ENCODE assay signal across 9 mouse cellular contexts in genomic region chr2:173339211-173339610, GRCm38 (mm10).
DNase-seq lines count a peak whose midpoint lies in the region; ATAC-seq and TF ChIP-seq lines count a peak whose summit lies in the region.
"Had no signal": no experiment of that assay in that cellular context is flagged by ENCODE, and none has a peak within 500 bp of the region (broad histone marks: within the 10 kb centered on the region; RNA-seq: fewer than 3 reads in every experiment).

No protein-coding gene starts in this region.

- peaks cover 3% of the 10 kb centered on the region for H3K9me3 ChIP-seq in heart, embryonic 12.5 days (replicated peaks)
- peaks cover 3% of the 10 kb centered on the region; the same call in 1 of the 2 replicates for H3K9me3 ChIP-seq in lung, embryonic 14.5 days (ENCODE audit: low read depth, low read length)
- peaks cover 3% of the 10 kb centered on the region; the same call in 1 of the 2 replicates for H3K9me3 ChIP-seq in limb, embryonic 13.5 days

- no peak for DNase-seq in heart, adult 8-10 months (ENCODE audit: low spot score)
- DNase-seq in lung, embryonic 14.5 days: no peak
- no peak for DNase-seq in lung, postnatal 36 days
- peak; percentile 28 for DNase-seq in ES-CJ7 (ENCODE audit: low read depth, low spot score)
- DNase-seq in gastrocnemius, postnatal 4 days (ENCODE audit: low spot score in 2 of 2): no peak
- DNase-seq in urinary bladder, postnatal 4 days (ENCODE audit: low spot score in 2 of 2): no peak
- DNase-seq: lung, adult 2 months had no signal

- 69% methylated on average over 3 of the region's 3 CpGs for WGBS in heart, embryonic 12.5 days
- 74% methylated on average over 3 of the region's 3 CpGs for WGBS in lung, embryonic 14.5 days
- WGBS in limb, embryonic 13.5 days: 49% methylated on average over 3 of the region's 3 CpGs

- H3K4me1 ChIP-seq in heart, embryonic 12.5 days (replicated peaks): peaks cover 69% of the 10 kb centered on the region
- peaks cover 57% of the 10 kb centered on the region for H3K4me1 ChIP-seq in lung, embryonic 14.5 days (ENCODE audit: insufficient read depth)
- peaks cover 95% of the 10 kb centered on the region for H3K4me1 ChIP-seq in limb, embryonic 13.5 days

- no peak for ATAC-seq in heart, embryonic 12.5 days (ENCODE audit: insufficient number of reproducible peaks, low FRiP score)
- no peak for ATAC-seq in lung, embryonic 14.5 days (ENCODE audit: insufficient read depth)
- ATAC-seq in limb, embryonic 13.5 days (ENCODE audit: low FRiP score, low read depth): no peak

- no peaks in the 10 kb centered on the region for H3K36me3 ChIP-seq in heart, embryonic 12.5 days
- no peaks in the 10 kb centered on the region for H3K36me3 ChIP-seq in lung, embryonic 14.5 days (ENCODE audit: insufficient read depth)
- no peaks in the 10 kb centered on the region for H3K36me3 ChIP-seq in limb, embryonic 13.5 days

- 0 out of 2 replicates have a peak overlapping the region, but pooled peaks have one; percentile 40 for H3K9ac ChIP-seq in heart, embryonic 12.5 days
- H3K9ac ChIP-seq in lung, embryonic 14.5 days: no peak overlapping the region
- H3K9ac ChIP-seq in limb, embryonic 13.5 days: no peak overlapping the region

- no peak overlapping the region for H3K4me3 ChIP-seq in heart, embryonic 12.5 days
- no peak overlapping the region for H3K4me3 ChIP-seq in lung, embryonic 14.5 days (ENCODE audit: low read depth, low read length)
- H3K4me3 ChIP-seq in limb, embryonic 13.5 days: no peak overlapping the region

- no peak for TF ChIP-seq CTCF in lung, embryonic 14.5 days (IDR thresholded peaks at IDR 0.05; ENCODE audit: low read depth)

- H3K27me3 ChIP-seq in heart, embryonic 12.5 days (replicated peaks): 0 out of 2 replicates have a peak, but pooled peaks cover 11% of the 10 kb centered on the region
- no peaks in the 10 kb centered on the region for H3K27me3 ChIP-seq in lung, embryonic 14.5 days (ENCODE audit: insufficient read depth, low read length)
- H3K27me3 ChIP-seq in limb, embryonic 13.5 days: peaks cover 10% of the 10 kb centered on the region

- H3K27ac ChIP-seq in heart, embryonic 12.5 days (ENCODE audit: poor library complexity, severe bottlenecking): peak overlapping the region; percentile 19
- peak overlapping the region; percentile 48; the same call in 1 of the 2 replicates for H3K27ac ChIP-seq in lung, embryonic 14.5 days (ENCODE audit: low read depth)
- peak overlapping the region; percentile 73; the same call in 1 of the 2 replicates for H3K27ac ChIP-seq in limb, embryonic 13.5 days

- no peak overlapping the region for H3K4me2 ChIP-seq in heart, embryonic 12.5 days
- no peak overlapping the region for H3K4me2 ChIP-seq in lung, embryonic 14.5 days
- 0 out of 2 replicates have a peak overlapping the region, but pooled peaks have one; percentile 56 for H3K4me2 ChIP-seq in limb, embryonic 13.5 days (replicated peaks)

Comparison
In these comparisons a context has a peak if more than half of its experiments do, and no peak if none do; other contexts are left out.
1. H3K27ac ChIP-seq: peak in every context shown above with its lines; median percentile 73 in limb, embryonic 13.5 days; 48 in lung, embryonic 14.5 days; 19 in heart, embryonic 12.5 days.